Mouse (Mus musculus) forebrain, postnatal 0 days (tissue): ENCODE measurements around the gene Plin4. TPM values are rescaled to one million over a fixed set of nuclear protein-coding genes. Genes with fewer than 3 reads are reported as not detected.

Experiments used
- ATAC-seq: fragments of 200-750 bp; cut with Nextera tagmentation; 2 replicates; pipeline ENCODE4 v1.8.0; 2017; ENCODE audit warnings: mild to moderate bottlenecking, moderate library complexity
- DNase-seq: peaks from one replicate; pipeline ENCODE4 v3.0.0-alpha.2; 2015
- H3K27ac ChIP-seq: fragments of 300-500 bp; sonication (generic); 2 replicates; pipeline ENCODE4 v1.5.1; 2014; ENCODE audit warnings: low read depth, mild to moderate bottlenecking, antibody characterized with exemption, low read length, moderate library complexity, mixed read lengths
- H3K27me3 ChIP-seq: fragments of 300-500 bp; sonication (generic); 2 replicates; pipeline ENCODE4 v1.6.1; 2014; ENCODE audit warnings: mild to moderate bottlenecking, low read length, mixed read lengths; ENCODE audit not compliant: insufficient read depth
- H3K36me3 ChIP-seq: fragments of 300-500 bp; sonication (generic); 2 replicates; pipeline ENCODE4 v1.6.1; 2014; ENCODE audit warnings: mild to moderate bottlenecking, moderate library complexity; ENCODE audit not compliant: insufficient read depth
- H3K4me1 ChIP-seq: fragments of 300-500 bp; sonication (generic); 2 replicates; pipeline ENCODE4 v1.6.1; 2014; ENCODE audit warnings: antibody characterized with exemption; ENCODE audit not compliant: insufficient read depth
- H3K4me2 ChIP-seq: fragments of 300-500 bp; sonication (generic); 2 replicates; pipeline ENCODE4 v1.6.1; 2014; ENCODE audit warnings: low read depth, mild to moderate bottlenecking, moderate library complexity
- H3K4me3 ChIP-seq: fragments of 300-500 bp; sonication (generic); 2 replicates; pipeline ENCODE4 v1.5.1; 2014; ENCODE audit warnings: low read depth, low read length, mixed read lengths
- H3K9ac ChIP-seq: fragments of 300-500 bp; sonication (generic); 2 replicates; pipeline ENCODE4 v1.6.1; 2014; ENCODE audit warnings: mild to moderate bottlenecking
- H3K9me3 ChIP-seq: fragments of 300-500 bp; sonication (generic); 2 replicates; pipeline ENCODE4 v1.6.1; 2016; ENCODE audit warnings: low read length
- CTCF ChIP-seq: sonication (generic); IDR thresholded peaks from 2 replicates; pipeline ENCODE4 v1.5.1; 2016; ENCODE audit warnings: antibody characterized with exemption, control low read depth, low read depth
- WGBS: fragments of 180-500 bp; shearing (Covaris S2); extraction: QIAGEN DNeasy Blood & Tissue Kit; methylation state at CpG from one replicate; pipeline ENCODE4 v1.1.7; 2014; 5-methylcytosine and 5-hydroxymethylcytosine counted together
- polyA plus RNA-seq: library from polyadenylated mRNA; unstranded; fragments of >200 nt; fragmentation: Nextera tagmentation; extraction: Ambion mirVana; gene quantifications from 2 replicates; pipeline ENCODE4 v1.2.1, GENCODE M21; 2015
- total RNA-seq: library from RNA; depleted of rRNA; stranded (reverse); fragments of >200 nt; gene quantifications from 2 replicates; pipeline ENCODE4 v1.2.3, GENCODE M21; 2014

Plin4 gene
- total and polyA plus RNA-seq, 2 experiments from 2014 or later, result 0.02 to 0.52 TPM

GRCm38 (mm10) chr17:56102158-56102557 lies 7.4 kb downstream of the Plin4 start:
- no peak for TF ChIP-seq CTCF
- H3K9ac ChIP-seq, result no peak overlapping the region
- H3K27ac ChIP-seq, result no peak overlapping the region
- H3K4me2 ChIP-seq, result no peak overlapping the region
- H3K4me1 ChIP-seq, result no peaks in the 10 kb centered on the region
- ATAC-seq (no peak), DNase-seq (no peak)
- H3K9me3 ChIP-seq, result no peaks in the 10 kb centered on the region
- no peaks in the 10 kb centered on the region for H3K27me3 ChIP-seq
- H3K36me3 ChIP-seq, result peaks cover 68% of the 10 kb centered on the region
- WGBS, result 93% methylated on average over 5 of the region's 5 CpGs
- no peak overlapping the region for H3K4me3 ChIP-seq

- no peak for DNase-seq
- H3K27me3 ChIP-seq, result no peaks in the 10 kb centered on the region
- H3K4me1 ChIP-seq, result no peaks in the 10 kb centered on the region
- no peak for ATAC-seq
- no peaks in the 10 kb centered on the region for H3K9me3 ChIP-seq
- TF ChIP-seq CTCF, result no peak
- H3K9ac ChIP-seq, result no peak overlapping the region
- no peak overlapping the region for H3K4me2 ChIP-seq
- no peak overlapping the region for H3K4me3 ChIP-seq
- no peak overlapping the region for H3K27ac ChIP-seq
- peaks cover 81% of the 10 kb centered on the region for H3K36me3 ChIP-seq
- 87% methylated on average over 3 of the region's 3 CpGs for WGBS
Measured at GRCm38 (mm10) chr17:56100811-56101210, 8.8 kb downstream of the Plin4 start.

GRCm38 (mm10) chr17:56098711-56099572 lies 10.7 kb downstream of the Plin4 start:
- no peak overlapping the region for H3K9ac ChIP-seq
- peak; percentile 14; the same call in 1 of the 2 replicates for TF ChIP-seq CTCF

GRCm38 (mm10) chr17:56098180-56098579 lies 11.4 kb downstream of the Plin4 start:
- WGBS, result 93% methylated on average over 8 of the region's 8 CpGs
- DNase-seq, result no peak
- ATAC-seq, result no peak

More at GRCm38 (mm10) chr17:56098711-56099572, 10.7 kb downstream of the Plin4 start:
- ATAC-seq (no peak), DNase-seq (no peak)
- no peaks in the 10 kb centered on the region for H3K4me1 ChIP-seq
- no peak overlapping the region for H3K27ac ChIP-seq
- WGBS, result 90% methylated on average over 15 of the region's 15 CpGs
- no peaks in the 10 kb centered on the region for H3K27me3 ChIP-seq
- no peak overlapping the region for H3K4me2 ChIP-seq
- H3K9me3 ChIP-seq, result no peaks in the 10 kb centered on the region
- H3K36me3 ChIP-seq, result peaks cover 85% of the 10 kb centered on the region
- H3K4me3 ChIP-seq, result no peak overlapping the region

DNA sequence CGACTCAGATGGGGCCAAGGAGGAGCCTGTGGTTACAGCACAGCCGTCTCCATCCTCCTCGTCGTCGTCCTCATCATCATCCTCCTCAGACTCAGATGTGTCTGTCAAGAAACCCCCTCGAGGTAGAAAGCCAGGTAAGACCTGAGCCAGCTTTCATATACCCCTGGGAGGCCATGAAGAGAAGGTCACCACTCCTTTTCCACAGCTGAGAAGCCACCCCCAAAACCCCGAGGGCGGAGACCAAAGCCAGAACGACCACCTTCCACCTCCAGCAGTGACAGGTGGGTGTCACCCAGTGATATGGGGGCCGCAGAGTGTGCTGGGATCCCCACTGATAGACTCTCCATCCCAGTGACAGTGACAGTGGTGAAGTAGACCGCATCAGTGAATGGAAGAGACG lies 12.7 kb downstream of the Plin4 start:
- no peak overlapping the region for H3K4me2 ChIP-seq
- no peaks in the 10 kb centered on the region for H3K9me3 ChIP-seq
- TF ChIP-seq CTCF, result no peak
- no peak overlapping the region for H3K9ac ChIP-seq
- H3K36me3 ChIP-seq, result peaks cover 76% of the 10 kb centered on the region
- ATAC-seq, result no peak
- WGBS, result 90% methylated on average over 12 of the region's 12 CpGs
- H3K4me1 ChIP-seq, result no peaks in the 10 kb centered on the region
- H3K27me3 ChIP-seq, result no peaks in the 10 kb centered on the region
- H3K27ac ChIP-seq, result no peak overlapping the region
- H3K4me3 ChIP-seq, result no peak overlapping the region
- no peak for DNase-seq

More at GRCm38 (mm10) chr17:56098180-56098579, 11.4 kb downstream of the Plin4 start:
- H3K9me3 ChIP-seq, result no peaks in the 10 kb centered on the region
- no peaks in the 10 kb centered on the region for H3K27me3 ChIP-seq
- no peak overlapping the region for H3K4me2 ChIP-seq
- H3K36me3 ChIP-seq, result peaks cover 81% of the 10 kb centered on the region
- H3K4me3 ChIP-seq, result no peak overlapping the region
- H3K4me1 ChIP-seq, result no peaks in the 10 kb centered on the region
- no peak for TF ChIP-seq CTCF
- H3K9ac ChIP-seq, result no peak overlapping the region
- H3K27ac ChIP-seq, result no peak overlapping the region

DNA sequence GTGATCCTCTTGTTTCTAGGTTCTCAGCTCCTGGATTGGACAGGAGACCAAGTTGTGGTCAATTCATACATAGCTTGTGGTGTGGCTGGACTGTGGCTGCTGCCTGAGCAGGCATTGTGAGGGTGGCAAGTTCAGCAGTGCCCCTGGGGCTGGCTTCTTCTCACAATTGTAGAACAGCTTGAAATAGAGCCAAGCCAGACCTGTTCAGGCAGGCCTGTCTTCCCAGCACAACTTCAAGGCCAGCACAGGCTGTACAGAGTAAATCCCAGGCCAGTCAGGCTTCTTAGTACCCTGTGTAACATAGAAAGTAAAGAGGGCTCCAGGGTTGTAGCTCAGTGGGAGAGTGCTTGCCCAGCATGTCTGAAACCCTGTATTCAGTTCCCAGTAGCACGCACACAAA lies 16.8 kb downstream of the Plin4 start:
- H3K27me3 ChIP-seq, result no peaks in the 10 kb centered on the region
- H3K4me2 ChIP-seq, result no peak overlapping the region
- TF ChIP-seq CTCF, result no peak
- no peak overlapping the region for H3K27ac ChIP-seq
- H3K4me3 ChIP-seq, result no peak overlapping the region
- H3K36me3 ChIP-seq, result peaks cover 44% of the 10 kb centered on the region
- no peaks in the 10 kb centered on the region for H3K4me1 ChIP-seq
- H3K9me3 ChIP-seq, result no peaks in the 10 kb centered on the region
- 95% methylated on average over 1 of the region's 1 CpGs for WGBS
- no peak for DNase-seq
- no peak for ATAC-seq
- H3K9ac ChIP-seq, result no peak overlapping the region

DNA sequence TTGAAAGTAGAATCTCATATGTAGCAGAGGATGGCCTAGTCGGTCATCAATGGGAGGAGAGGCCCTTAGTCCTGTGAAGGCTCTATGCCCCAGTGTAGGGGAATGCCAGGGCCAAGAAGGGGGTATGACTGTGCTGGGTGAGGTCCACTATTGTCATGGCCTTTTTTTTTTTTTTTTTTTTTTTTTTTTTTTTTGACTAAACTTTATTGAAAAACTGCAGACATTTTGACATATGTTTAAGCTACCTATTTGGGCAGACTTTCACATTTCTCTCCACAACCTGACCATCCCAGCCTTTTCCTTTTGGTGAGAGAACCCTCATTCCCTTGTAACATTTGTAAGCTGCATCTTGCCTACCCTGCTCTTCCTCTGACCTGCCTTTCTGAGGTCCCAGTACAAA lies 17.3 kb downstream of the Plin4 start:
- WGBS, result 79% methylated on average over 1 of the region's 1 CpGs

More for the DNA sequence above, 17.3 kb downstream of the Plin4 start:
- TF ChIP-seq CTCF, result no peak
- Histone ChIP-seq H3K9ac (no peak overlapping the region), H3K4me3 (no peak overlapping the region), H3K4me1 (no peaks in the 10 kb centered on the region), H3K36me3 (peaks cover 39% of the 10 kb centered on the region), H3K4me2 (no peak overlapping the region), H3K27me3 (no peaks in the 10 kb centered on the region), H3K9me3 (no peaks in the 10 kb centered on the region), H3K27ac (no peak overlapping the region)
- ATAC-seq, result no peak
- DNase-seq, result no peak
